Mouse (Mus musculus): ENCODE measurements around the gene Ano9. TPM values are rescaled to one million over a fixed set of nuclear protein-coding genes. Genes with fewer than 3 reads are reported as not detected.
A peak's percentile ranks its signal among the peaks of the same experiment; 100 is the strongest.

Ano9 gene
- 0.30 and 0.53 TPM in 2 replicates for polyA plus RNA-seq (2012; rRNA removed)
- 0.24 and 0.27 TPM in 2 replicates for polyA plus RNA-seq (2014; fragmentation: Nextera tagmentation; extraction: Ambion mirVana)

- H3K27ac ChIP-seq = no peak within 1 kb of the TSS
- 34% methylated on average over 9 of the region's 9 CpGs for WGBS (ENCODE audit: insufficient replicate concordance)
These were observed at the start of gene Ano9 for GRCm38 (mm10) chr7:141117636-141118035. Ano9 (minus strand) TSS chr7:141117806.

DNA sequence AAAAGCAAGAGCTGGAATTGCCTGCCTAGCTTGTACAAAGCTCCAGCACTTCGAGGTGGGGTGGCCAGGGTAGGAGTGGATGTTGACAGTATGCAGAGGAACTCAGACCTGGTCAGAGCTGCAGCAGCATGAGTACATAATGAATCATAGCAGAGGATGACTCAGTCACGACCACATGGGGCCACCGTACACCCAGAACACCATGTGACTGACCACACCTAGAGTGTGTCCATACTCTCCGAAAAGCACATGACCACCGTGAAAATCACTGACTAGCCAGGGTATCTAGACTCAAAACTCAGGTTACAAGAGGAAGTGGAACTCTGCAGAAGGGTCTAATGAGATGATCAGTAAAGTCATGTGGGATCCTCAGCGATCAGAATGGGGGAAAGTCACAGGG lies 47.2 kb upstream of the Ano9 start:
- Histone ChIP-seq H3K27me3 (ENCODE audit: control insufficient read depth, insufficient read depth, low read length) (no peaks in the 10 kb centered on the region), H3K4me1 (replicated peaks; ENCODE audit: control insufficient read depth in 2 of 2, insufficient read depth in 2 of 2, low read length in 1 of 2) (peaks cover 18 to 25% of the 10 kb centered on the region in 2 experiments), H3K4me3 (ENCODE audit: insufficient read depth in 1 of 2, low read depth in 2 of 2, low read length in 2 of 2) (no peak overlapping the region), H3K36me3 (replicated peaks; ENCODE audit: control insufficient read depth, insufficient read depth, low read depth) (peaks cover 31% of the 10 kb centered on the region), H3K9me3 (ENCODE audit: control insufficient read depth, low read length) (no peaks in the 10 kb centered on the region), H3K9ac (replicated peaks) (no peak overlapping the region), H3K4me2 (ENCODE audit: low read depth) (no peak overlapping the region), H3K27ac (no peak overlapping the region)
- WGBS (ENCODE audit: insufficient replicate concordance) = 75% methylated on average over 6 of the region's 6 CpGs
- ATAC-seq (ENCODE audit: insufficient read depth) = no peak
- no peak for DNase-seq (ENCODE audit: low read depth in 3 of 3, low spot score in 3 of 3)
- no peak for TF ChIP-seq CTCF (IDR thresholded peaks at IDR 0.05; ENCODE audit: low read depth)
- no peak for TF ChIP-seq EP300 (IDR thresholded peaks at IDR 0.05; ENCODE audit: low read depth)

More at GRCm38 (mm10) chr7:141117636-141118035, at the start of gene Ano9:
- no peak within 1 kb of the TSS for H3K4me3 ChIP-seq (ENCODE audit: insufficient read depth in 1 of 2, low read depth in 2 of 2, low read length in 2 of 2)
- no peaks in the 10 kb centered on the region for H3K27me3 ChIP-seq (ENCODE audit: control insufficient read depth, insufficient read depth, low read length)
- TF ChIP-seq EP300 (IDR thresholded peaks at IDR 0.05; ENCODE audit: low read depth) (no peak), CTCF (IDR thresholded peaks at IDR 0.05; ENCODE audit: low read depth) (no peak)
- no peak within 1 kb of the TSS for H3K4me2 ChIP-seq (ENCODE audit: low read depth)
- DNase-seq (ENCODE audit: low read depth in 3 of 3, low spot score in 3 of 3) = no peak
- no peak for ATAC-seq (ENCODE audit: insufficient read depth)
- no peaks in the 10 kb centered on the region for H3K36me3 ChIP-seq (replicated peaks; ENCODE audit: control insufficient read depth, insufficient read depth, low read depth)
- H3K9me3 ChIP-seq (ENCODE audit: control insufficient read depth, low read length) = no peaks in the 10 kb centered on the region
- peaks cover 35 to 36% of the 10 kb centered on the region in 2 experiments for H3K4me1 ChIP-seq (replicated peaks; ENCODE audit: control insufficient read depth in 2 of 2, insufficient read depth in 2 of 2, low read length in 1 of 2)
- no peak within 1 kb of the TSS for H3K9ac ChIP-seq (replicated peaks)

GRCm38 (mm10) chr7:141164397-141164796 lies 46.8 kb upstream of the Ano9 start:
- TF ChIP-seq CTCF (IDR thresholded peaks at IDR 0.05; ENCODE audit: low read depth) (no peak), EP300 (IDR thresholded peaks at IDR 0.05; ENCODE audit: low read depth) (no peak)
- DNase-seq (ENCODE audit: low read depth in 3 of 3, low spot score in 3 of 3) (no peak), ATAC-seq (ENCODE audit: insufficient read depth) (no peak)
- no peak overlapping the region for H3K27ac ChIP-seq
- no peaks in the 10 kb centered on the region for H3K9me3 ChIP-seq (ENCODE audit: control insufficient read depth, low read length)
- no peaks in the 10 kb centered on the region for H3K27me3 ChIP-seq (ENCODE audit: control insufficient read depth, insufficient read depth, low read length)
- H3K4me2 ChIP-seq (ENCODE audit: low read depth) = no peak overlapping the region
- 88% methylated on average over 7 of the region's 7 CpGs for WGBS (ENCODE audit: insufficient replicate concordance)
- no peak overlapping the region for H3K9ac ChIP-seq (replicated peaks)
- H3K4me3 ChIP-seq (ENCODE audit: insufficient read depth in 1 of 2, low read depth in 2 of 2, low read length in 2 of 2) = no peak overlapping the region
- H3K36me3 ChIP-seq (replicated peaks; ENCODE audit: control insufficient read depth, insufficient read depth, low read depth) = peaks cover 35% of the 10 kb centered on the region
- H3K4me1 ChIP-seq (replicated peaks; ENCODE audit: control insufficient read depth in 2 of 2, insufficient read depth in 2 of 2, low read length in 1 of 2) = peaks cover 14 to 21% of the 10 kb centered on the region in 2 experiments

- peaks cover 93% of the 10 kb centered on the region for H3K36me3 ChIP-seq (replicated peaks; ENCODE audit: control insufficient read depth, insufficient read depth, low read depth)
- TF ChIP-seq EP300 (IDR thresholded peaks at IDR 0.05; ENCODE audit: low read depth) (no peak), CTCF (IDR thresholded peaks at IDR 0.05; ENCODE audit: low read depth) (no peak)
- H3K27ac ChIP-seq = no peak overlapping the region
- no peak overlapping the region for H3K4me3 ChIP-seq (ENCODE audit: insufficient read depth in 1 of 2, low read depth in 2 of 2, low read length in 2 of 2)
- no peaks in the 10 kb centered on the region for H3K4me1 ChIP-seq (replicated peaks; ENCODE audit: control insufficient read depth in 2 of 2, insufficient read depth in 2 of 2, low read length in 1 of 2)
- no peak overlapping the region for H3K4me2 ChIP-seq (ENCODE audit: low read depth)
- DNase-seq (ENCODE audit: low read depth in 3 of 3, low spot score in 3 of 3) (no peak), ATAC-seq (ENCODE audit: insufficient read depth) (no peak)
- no peaks in the 10 kb centered on the region for H3K9me3 ChIP-seq (ENCODE audit: control insufficient read depth, low read length)
- WGBS (ENCODE audit: insufficient replicate concordance) = 89% methylated on average over 9 of the region's 9 CpGs
- H3K9ac ChIP-seq (replicated peaks) = no peak overlapping the region
- no peaks in the 10 kb centered on the region for H3K27me3 ChIP-seq (ENCODE audit: control insufficient read depth, insufficient read depth, low read length)
These were observed 37.8 kb upstream of the Ano9 start for GRCm38 (mm10) chr7:141155362-141155761.

GRCm38 (mm10) chr7:141148639-141149038 lies 31.0 kb upstream of the Ano9 start:
- Histone ChIP-seq H3K4me1 (replicated peaks; ENCODE audit: control insufficient read depth in 2 of 2, insufficient read depth in 2 of 2, low read length in 1 of 2) (peaks cover 30 to 33% of the 10 kb centered on the region in 2 experiments), H3K9ac (replicated peaks) (no peak overlapping the region), H3K27ac (no peak overlapping the region), H3K36me3 (replicated peaks; ENCODE audit: control insufficient read depth, insufficient read depth, low read depth) (peaks cover 97% of the 10 kb centered on the region), H3K9me3 (ENCODE audit: control insufficient read depth, low read length) (no peaks in the 10 kb centered on the region), H3K27me3 (ENCODE audit: control insufficient read depth, insufficient read depth, low read length) (no peaks in the 10 kb centered on the region), H3K4me3 (ENCODE audit: insufficient read depth in 1 of 2, low read depth in 2 of 2, low read length in 2 of 2) (no peak overlapping the region), H3K4me2 (ENCODE audit: low read depth) (no peak overlapping the region)
- 65% methylated on average over 4 of the region's 4 CpGs for WGBS (ENCODE audit: insufficient replicate concordance)
- DNase-seq (ENCODE audit: low read depth in 3 of 3, low spot score in 3 of 3) (no peak), ATAC-seq (ENCODE audit: insufficient read depth) (no peak)
- TF ChIP-seq CTCF (IDR thresholded peaks at IDR 0.05; ENCODE audit: low read depth) (peak; percentile 26; the same call in 1 of the 2 replicates), EP300 (IDR thresholded peaks at IDR 0.05; ENCODE audit: low read depth) (no peak)
